Mouse (Mus musculus) MEL (cell line): ENCODE measurements around the gene Xntrpc. TPM values are rescaled to one million over a fixed set of nuclear protein-coding genes. Genes with fewer than 3 reads are reported as not detected.

Source experiments
- DNase-seq: peaks from one replicate; pipeline ENCODE4 v3.0.0; 2011; ENCODE audit warnings: low read depth, low spot score
- H3K27ac ChIP-seq: 2 replicates; pipeline ENCODE4 v1.5.1; 2012; ENCODE audit warnings: low read depth, mild to moderate bottlenecking, control low read depth, low read length, moderate library complexity; ENCODE audit not compliant: control insufficient read depth
- H3K27me3 ChIP-seq, 2 experiments: fragments of 150-350 bp in 1 of 2; sonication (generic) in 1 of 2; 2 replicates each; pipeline ENCODE4 v1.6.1; 2012; ENCODE audit warnings: low read length in 2 of 2, mild to moderate bottlenecking in 2 of 2, improper control_type of control experiment in 1 of 2, moderate library complexity in 1 of 2; ENCODE audit not compliant: insufficient read depth in 2 of 2, control insufficient read depth in 1 of 2
- H3K36me3 ChIP-seq, 2 experiments: 2 replicates each; pipeline ENCODE4 v1.6.1; 2012 to 2014; ENCODE audit warnings: low read length in 2 of 2, improper control_type of control experiment in 1 of 2, inconsistent platforms in 1 of 2, mild to moderate bottlenecking in 1 of 2; ENCODE audit not compliant: insufficient read depth in 2 of 2, control insufficient read depth in 1 of 2
- H3K4me1 ChIP-seq, 2 experiments: fragments of 150-350 bp in 1 of 2; sonication (generic) in 1 of 2; 2 replicates each; pipeline ENCODE4 v1.6.1; 2012; ENCODE audit warnings: low read length in 2 of 2, improper control_type of control experiment in 1 of 2, mild to moderate bottlenecking in 1 of 2; ENCODE audit not compliant: insufficient read depth in 2 of 2, control insufficient read depth in 1 of 2
- H3K4me3 ChIP-seq, 2 experiments: fragments of 150-350 bp in 1 of 2; sonication (generic) in 1 of 2; 2 replicates each; pipeline ENCODE4 v1.5.1; 2012; ENCODE audit warnings: low read depth in 2 of 2, low read length in 2 of 2, mild to moderate bottlenecking in 2 of 2, moderate library complexity in 2 of 2, control low read depth in 1 of 2, improper control_type of control experiment in 1 of 2; ENCODE audit not compliant: control insufficient read depth in 1 of 2, insufficient read depth in 1 of 2
- H3K79me2 ChIP-seq: 2 replicates; pipeline ENCODE4 v1.6.1; 2012; ENCODE audit warnings: mild to moderate bottlenecking, low read length, moderate library complexity; ENCODE audit not compliant: control insufficient read depth, poor library complexity, insufficient read depth
- H3K9ac ChIP-seq: 2 replicates; pipeline ENCODE4 v1.6.1; 2012; ENCODE audit warnings: low read depth, mild to moderate bottlenecking, control low read depth, low read length, moderate library complexity; ENCODE audit not compliant: control insufficient read depth, poor library complexity, severe bottlenecking
- H3K9me3 ChIP-seq: fragments of 150-350 bp; sonication (generic); replicated peaks from 2 replicates; pipeline ENCODE4 v1.6.1; 2012; ENCODE audit warnings: mild to moderate bottlenecking, low read length, improper control_type of control experiment, moderate library complexity; ENCODE audit not compliant: insufficient read depth
- CTCF ChIP-seq, 3 experiments: IDR thresholded peaks in 2 of 3; conservative IDR thresholded peaks in 1 of 3; 2 replicates each; pipeline ENCODE4 v1.5.1; 2011 to 2012; ENCODE audit warnings: low read length in 3 of 3, low read depth in 2 of 3, mild to moderate bottlenecking in 2 of 3, improper control_type of control experiment in 1 of 3, inconsistent platforms in 1 of 3, mixed read lengths in 1 of 3, moderate library complexity in 1 of 3; ENCODE audit not compliant: control insufficient read depth in 1 of 3, insufficient read depth in 1 of 3, poor library complexity in 1 of 3, severe bottlenecking in 1 of 3
- ETS1 ChIP-seq: IDR thresholded peaks from 2 replicates; pipeline ENCODE4 v1.6.1; 2012; ENCODE audit warnings: low read depth, mild to moderate bottlenecking, inconsistent platforms, low read length, improper control_type of control experiment, moderate library complexity
- GABPA ChIP-seq: IDR thresholded peaks from 2 replicates; pipeline ENCODE4 v1.6.1; 2012; ENCODE audit warnings: low read depth, mild to moderate bottlenecking, inconsistent platforms, low read length, improper control_type of control experiment, moderate library complexity
- KAT2A ChIP-seq: conservative IDR thresholded peaks from 2 replicates; pipeline ENCODE4 v1.6.1; 2012; ENCODE audit warnings: low read depth, low read length, improper control_type of control experiment, inconsistent platforms
- MAX ChIP-seq: IDR thresholded peaks from 2 replicates; pipeline ENCODE4 v1.6.1; 2011; ENCODE audit warnings: low read length, improper control_type of control experiment
- MXI1 ChIP-seq: IDR thresholded peaks from 2 replicates; pipeline ENCODE4 v1.6.1; 2011; ENCODE audit warnings: mild to moderate bottlenecking, low read depth, low read length, improper control_type of control experiment
- MYB ChIP-seq: IDR thresholded peaks from 2 replicates; pipeline ENCODE4 v1.6.1; 2011; ENCODE audit warnings: mild to moderate bottlenecking, low read depth, low read length, improper control_type of control experiment
- MYC ChIP-seq: IDR thresholded peaks from 2 replicates; pipeline ENCODE4 v1.6.1; 2011; ENCODE audit warnings: low read depth, mild to moderate bottlenecking, low read length, improper control_type of control experiment, moderate library complexity
- NELFE ChIP-seq: IDR thresholded peaks from 2 replicates; pipeline ENCODE4 v1.6.1; 2011; ENCODE audit warnings: low read depth, low read length, improper control_type of control experiment
- POLR2AphosphoS2 ChIP-seq: IDR thresholded peaks from 2 replicates; pipeline ENCODE4 v1.6.1; 2011; ENCODE audit warnings: low read length, improper control_type of control experiment
- RAD21 ChIP-seq: IDR thresholded peaks from 2 replicates; pipeline ENCODE4 v1.6.1; 2011; ENCODE audit warnings: mild to moderate bottlenecking, low read depth, low read length, improper control_type of control experiment
- SIN3A ChIP-seq: IDR thresholded peaks from 2 replicates; pipeline ENCODE4 v1.6.1; 2012; ENCODE audit warnings: low read length, improper control_type of control experiment, inconsistent platforms
- SMC3 ChIP-seq: IDR thresholded peaks from 2 replicates; pipeline ENCODE4 v1.6.1; 2011; ENCODE audit warnings: low read depth, low read length, improper control_type of control experiment
- TBP ChIP-seq: IDR thresholded peaks from 2 replicates; pipeline ENCODE4 v1.8.0; 2011; ENCODE audit warnings: low read depth, low read length, improper control_type of control experiment
- USF1 ChIP-seq: IDR thresholded peaks from 2 replicates; pipeline ENCODE4 v1.6.1; 2014; ENCODE audit warnings: low read depth, mild to moderate bottlenecking, inconsistent platforms, low read length, improper control_type of control experiment, moderate library complexity
- ZC3H11A ChIP-seq: IDR thresholded peaks from 2 replicates; pipeline ENCODE4 v1.6.1; 2012; ENCODE audit warnings: low read depth, mild to moderate bottlenecking, inconsistent platforms, low read length, improper control_type of control experiment
- ZNF384 ChIP-seq: IDR thresholded peaks from 2 replicates; pipeline ENCODE4 v1.6.1; 2012; ENCODE audit warnings: low read depth, mild to moderate bottlenecking, inconsistent platforms, low read length, improper control_type of control experiment
- polyA plus RNA-seq, 2 experiments: library from polyadenylated mRNA; stranded (reverse) in 1 of 2; unstranded in 1 of 2; fragments of >175 nt in 1 of 2; fragments of >200 nt in 1 of 2; gene quantifications; 2 replicates each; pipeline versions ENCODE4 v1.2.1 to v1.2.4; 2012; ENCODE audit warnings: low replicate concordance in 2 of 2, low read depth in 1 of 2; ENCODE audit not compliant: insufficient read length in 2 of 2, insufficient read depth in 1 of 2, missing spikeins in 1 of 2
- total RNA-seq: library from RNA; depleted of rRNA; stranded (reverse); fragments of 300-350 nt; gene quantifications from 2 replicates; pipeline ENCODE4 v1.2.3, GENCODE M21; 2012

The Xntrpc gene
- total and polyA plus RNA-seq, 3 experiments, result 0.08 to 0.14 TPM; not detected in 1

DNA sequence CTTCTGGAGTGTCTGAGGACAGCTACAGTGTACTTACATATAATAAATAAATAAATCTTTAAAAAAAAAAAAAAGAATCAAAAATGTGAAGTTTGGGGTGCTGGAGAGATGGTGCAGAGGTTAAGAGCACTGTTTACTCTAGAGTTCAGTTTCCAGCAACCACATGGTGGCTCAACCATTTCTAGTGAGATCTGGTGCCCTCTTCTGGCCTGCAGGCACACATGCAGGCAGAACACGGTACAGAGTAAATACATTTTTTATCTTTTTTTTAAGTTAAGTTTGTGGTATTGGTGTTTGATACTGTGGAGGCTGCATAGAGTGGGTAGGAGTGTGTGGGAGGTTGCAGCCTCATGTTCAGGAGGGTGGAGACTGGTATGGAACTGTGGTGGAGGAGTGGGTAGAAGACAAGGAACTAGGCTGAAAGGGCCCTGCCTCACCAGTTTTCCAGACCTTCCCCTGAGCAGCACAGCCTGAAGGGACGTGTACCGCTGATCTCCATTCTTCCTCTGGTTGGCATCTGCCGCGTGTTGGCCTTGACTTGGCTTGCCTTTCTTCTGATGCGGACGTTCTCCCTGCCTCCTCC, 11.3 kb downstream of the Xntrpc start:
- TF ChIP-seq ETS1 (no peak), MYB (no peak), TBP (0 out of 2 replicates have a peak, but pooled peaks have one; percentile 32), SMC3 (peak; percentile 71), MAX (peak; percentile 72), CTCF (IDR thresholded peaks at IDR 0.05 in 2 of 3, conservative IDR thresholded peaks at IDR 0.05 in 1 of 3; ENCODE audit: control insufficient read depth in 1 of 3, insufficient read depth in 1 of 3, low read depth in 2 of 3, low read length in 3 of 3, poor library complexity in 1 of 3, severe bottlenecking in 1 of 3) (peak; percentile 53 to 83 (median 73)), RAD21 (peak; percentile 72), ZNF384 (peak; percentile 58; the same call in 1 of the 2 replicates), MYC (peak; percentile 96), SIN3A (peak; percentile 47; the same call in 1 of the 2 replicates), MXI1 (peak; percentile 65; the same call in 1 of the 2 replicates), ZC3H11A (peak; percentile 60), KAT2A (no peak)
- Histone ChIP-seq H3K36me3 (peaks cover 0 to 2% of the 10 kb centered on the region in 2 experiments; a peak in 2 of 4 replicates), H3K9me3 (no peaks in the 10 kb centered on the region), H3K4me1 (no peaks in the 10 kb centered on the region), H3K27me3 (no peaks in the 10 kb centered on the region), H3K27ac (no peak overlapping the region), H3K4me3 (no peak overlapping the region), H3K9ac (no peak overlapping the region), H3K79me2 (no peaks in the 10 kb centered on the region)
- peak; percentile 78 for DNase-seq

- peak; percentile 43 for DNase-seq
- H3K27ac ChIP-seq, result no peak overlapping the region
- no peak overlapping the region for H3K4me3 ChIP-seq
- H3K4me1 ChIP-seq, result no peaks in the 10 kb centered on the region
- H3K9ac ChIP-seq, result no peak overlapping the region
- peaks cover 0 to 2% of the 10 kb centered on the region in 2 experiments; a peak in 2 of 4 replicates for H3K36me3 ChIP-seq
- H3K9me3 ChIP-seq, result no peaks in the 10 kb centered on the region
- no peaks in the 10 kb centered on the region for H3K27me3 ChIP-seq
- H3K79me2 ChIP-seq, result no peaks in the 10 kb centered on the region
- TF ChIP-seq USF1 (no peak), POLR2AphosphoS2 (no peak), GABPA (no peak), NELFE (no peak), SMC3 (peak; percentile 37), ZC3H11A (0 out of 2 replicates have a peak, but pooled peaks have one; percentile 4), CTCF (IDR thresholded peaks at IDR 0.05 in 2 of 3, conservative IDR thresholded peaks at IDR 0.05 in 1 of 3; ENCODE audit: control insufficient read depth in 1 of 3, insufficient read depth in 1 of 3, low read depth in 2 of 3, low read length in 3 of 3, poor library complexity in 1 of 3, severe bottlenecking in 1 of 3) (peak; percentile 18 to 59 (median 56); a peak in 5 of 6 replicates), RAD21 (peak; percentile 56)
- TF ChIP-seq, all 39 proteins: peak for 4
Observed at GRCm38 (mm10) chr7:102078517-102078916, 13.0 kb downstream of the Xntrpc start.
